Mouse (Mus musculus): ENCODE data around the gene Car9.

Gene Car9

GRCm38 (mm10) chr4:43493846-43494240 lies 12.9 kb upstream of the Car9 start:
- DNase-seq (ENCODE audit: low spot score): no peak

- no peak for DNase-seq (ENCODE audit: low spot score)
These were observed 10.2 kb upstream of the Car9 start for GRCm38 (mm10) chr4:43496587-43496986.

DNA sequence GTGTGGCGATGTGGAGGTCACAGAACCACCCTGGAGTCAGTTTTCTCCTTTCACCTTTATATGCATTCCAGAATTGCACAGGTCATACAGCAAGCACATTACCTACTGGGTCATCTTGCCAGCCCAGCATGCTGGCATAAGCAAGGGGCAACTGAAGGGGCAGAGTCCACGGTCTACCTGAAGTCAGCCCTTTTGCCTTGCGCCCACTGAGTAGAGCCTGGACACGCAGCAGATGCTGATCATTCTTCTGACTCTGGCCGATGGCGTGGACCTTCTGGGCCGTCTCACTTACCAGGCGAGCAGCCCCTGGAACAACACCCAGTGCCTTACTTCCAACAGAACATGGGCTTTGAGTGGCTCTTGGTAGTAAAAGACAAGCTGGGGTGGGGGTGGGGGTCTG lies 9.4 kb upstream of the Car9 start:
- DNase-seq (ENCODE audit: low spot score): no peak

GRCm38 (mm10) chr4:43497946-43498345 lies 8.8 kb upstream of the Car9 start:
- no peak for DNase-seq (ENCODE audit: low spot score)

- no peak for DNase-seq (ENCODE audit: low spot score)
These were observed 7.8 kb upstream of the Car9 start for GRCm38 (mm10) chr4:43498983-43499382.

DNA sequence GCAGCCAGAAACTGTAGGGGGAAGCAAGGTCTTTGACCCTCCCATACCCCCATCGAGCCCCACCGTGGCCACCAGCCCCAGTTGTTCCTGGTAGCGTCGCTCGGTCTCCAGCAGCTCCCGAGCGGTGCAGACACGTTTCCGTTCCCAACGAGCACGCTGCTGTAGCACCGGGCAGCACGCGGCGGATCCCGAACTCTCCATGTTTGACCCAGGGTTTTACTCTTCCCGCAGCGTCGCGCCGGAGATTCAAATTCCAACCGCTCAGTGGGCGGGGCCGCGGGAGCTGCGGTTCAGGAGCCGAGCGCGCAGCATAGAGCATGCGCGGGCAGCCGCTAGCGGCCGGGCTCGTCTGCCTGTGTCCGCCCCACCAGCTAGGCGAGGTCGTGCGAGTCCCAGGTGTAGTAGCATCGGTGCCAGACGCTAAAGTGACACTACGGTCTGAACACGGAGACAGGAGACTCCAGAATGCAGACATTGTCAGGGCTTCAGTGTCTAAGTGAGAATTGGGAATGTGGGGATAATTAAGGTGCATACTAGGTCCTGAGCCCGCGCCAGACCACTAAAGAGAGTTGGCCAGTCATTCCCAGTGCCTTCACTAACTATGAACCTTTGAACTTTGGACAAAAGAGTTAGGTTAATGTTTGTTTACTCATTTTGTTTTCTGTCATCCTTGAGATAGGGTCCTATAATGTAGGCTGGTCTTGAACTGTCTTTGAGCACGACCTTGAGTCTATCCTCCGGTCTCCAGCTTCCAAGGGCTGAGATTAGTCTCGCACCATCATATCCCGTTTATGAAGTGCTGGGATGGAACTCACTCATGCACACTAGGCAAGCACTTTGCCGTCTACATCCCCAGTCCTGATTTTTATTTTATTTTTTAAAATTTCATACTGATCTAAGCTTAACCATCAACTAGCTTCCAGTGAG lies 7.1 kb upstream of the Car9 start, which contains the start of gene Arhgef39:
Gene Arhgef39 (minus strand): TSS at position 289 of the 927 bp plus-strand sequence.
- peak; percentile 80 for DNase-seq (ENCODE audit: low spot score)

GRCm38 (mm10) chr4:43503041-43503440 lies 3.7 kb upstream of the Car9 start:
- DNase-seq (ENCODE audit: low spot score): no peak

DNA sequence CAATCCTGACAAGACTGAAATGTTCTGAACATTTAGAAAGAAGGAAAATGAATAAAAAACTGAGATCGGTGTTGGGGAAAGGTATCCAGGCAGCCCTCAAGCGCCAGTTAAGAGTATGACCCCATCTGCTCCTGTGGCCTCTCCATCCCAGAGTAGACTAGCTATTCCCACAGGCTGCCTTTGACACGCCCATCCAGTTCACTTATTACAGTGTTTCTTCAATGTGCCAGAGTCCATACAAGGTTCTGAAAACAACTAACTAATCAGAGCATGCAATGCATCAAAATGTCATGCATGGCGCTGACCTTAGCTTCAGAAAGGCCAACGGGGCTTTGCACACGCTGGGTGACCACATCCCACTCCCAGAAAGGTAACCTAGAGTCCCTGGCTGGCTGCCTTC lies 3.3 kb upstream of the Car9 start:
- no peak for DNase-seq (ENCODE audit: low spot score)

DNA sequence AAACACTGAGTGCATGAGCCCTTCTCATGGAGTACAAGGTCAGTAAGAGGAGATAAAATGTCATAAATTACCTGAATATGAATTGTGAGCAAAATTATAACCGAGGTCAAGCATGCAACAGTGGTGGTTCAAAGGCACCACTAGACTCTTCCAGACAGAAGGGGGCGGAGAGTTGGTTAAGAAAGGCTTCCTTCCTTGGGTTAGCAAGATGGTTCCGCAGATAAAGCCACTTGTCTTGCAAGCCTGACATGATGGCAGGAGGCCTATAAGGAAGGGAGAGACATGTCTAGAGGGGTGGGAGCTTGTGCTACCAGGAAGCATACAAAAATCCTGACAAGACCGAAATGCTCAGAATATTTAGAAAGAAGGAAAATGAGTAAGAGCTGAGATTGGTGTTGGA lies 2.5 kb upstream of the Car9 start:
- DNase-seq (ENCODE audit: low spot score): no peak

GRCm38 (mm10) chr4:43506074-43506473 lies 692 bp upstream of the Car9 start:
- no peak for DNase-seq (ENCODE audit: low spot score)

- peak; percentile 26 for DNase-seq (ENCODE audit: low spot score)
These were observed 1.3 kb downstream of the Car9 start for GRCm38 (mm10) chr4:43507938-43508665.

DNA sequence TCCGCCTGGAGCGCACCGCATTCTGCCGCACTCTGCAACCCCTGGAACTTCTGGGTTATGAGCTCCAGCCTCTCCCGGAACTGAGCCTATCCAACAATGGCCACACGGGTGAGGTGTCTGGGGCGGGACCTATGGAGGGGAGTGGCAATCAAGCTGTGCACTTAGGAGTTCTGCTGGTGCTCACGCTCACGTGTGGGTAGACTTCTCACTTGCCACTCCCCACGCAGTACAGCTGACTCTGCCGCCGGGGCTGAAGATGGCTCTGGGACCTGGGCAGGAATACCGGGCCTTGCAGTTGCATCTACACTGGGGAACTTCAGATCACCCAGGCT lies 1.9 kb downstream of the Car9 start:
- peak; percentile 82 for DNase-seq (ENCODE audit: low spot score)

DNA sequence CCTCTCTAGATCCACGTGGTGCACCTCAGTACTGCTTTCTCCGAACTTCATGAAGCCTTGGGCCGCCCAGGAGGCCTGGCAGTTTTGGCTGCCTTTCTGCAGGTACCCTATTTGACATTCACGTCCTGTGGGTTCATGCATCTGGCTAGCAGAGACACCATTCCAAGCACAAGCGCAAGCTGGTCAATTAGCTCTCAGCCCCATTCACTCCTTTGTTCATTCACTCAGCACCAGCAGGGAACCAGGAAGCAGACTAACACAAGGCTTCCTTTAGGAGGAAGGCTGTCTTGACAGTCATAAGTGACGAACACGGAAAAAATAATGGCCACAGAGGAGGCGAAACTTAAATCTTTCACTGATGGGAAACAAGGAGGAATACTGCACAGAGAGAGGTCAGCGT lies 2.3 kb downstream of the Car9 start:
- DNase-seq (ENCODE audit: low spot score): no peak

DNA sequence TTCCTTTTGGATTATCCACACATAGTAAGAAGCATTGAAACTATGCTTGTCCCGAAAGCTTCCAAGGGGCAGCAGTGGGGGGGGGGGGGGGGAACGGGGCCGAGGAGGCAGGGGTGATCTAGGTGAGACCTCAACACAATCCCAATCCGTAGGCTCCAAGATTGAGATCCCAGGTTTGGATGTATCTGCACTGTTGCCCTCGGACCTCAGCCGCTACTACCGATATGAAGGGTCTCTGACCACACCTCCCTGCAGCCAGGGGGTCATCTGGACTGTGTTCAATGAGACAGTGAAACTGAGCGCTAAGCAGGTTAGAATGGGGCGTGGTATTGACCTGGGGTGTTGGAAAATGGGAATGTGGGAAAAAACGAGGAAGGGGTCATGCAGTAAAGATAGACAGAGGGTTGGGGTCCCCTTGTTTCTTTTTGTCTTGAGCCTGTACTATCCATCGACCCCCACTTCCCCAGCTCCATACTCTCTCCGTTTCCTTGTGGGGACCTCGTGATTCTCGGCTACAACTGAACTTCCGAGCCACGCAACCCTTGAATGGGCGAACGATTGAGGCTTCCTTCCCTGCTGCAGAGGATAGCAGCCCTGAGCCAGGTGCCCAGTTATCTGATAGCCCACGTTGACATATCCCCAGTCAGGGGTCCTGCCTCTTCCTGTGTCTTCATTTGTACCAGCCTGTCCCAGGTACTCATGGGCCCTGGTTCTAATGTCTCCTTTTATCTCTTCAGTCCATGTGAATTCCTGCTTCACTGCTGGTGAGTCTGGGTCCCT lies 5.1 kb downstream of the Car9 start:
- DNase-seq (ENCODE audit: low spot score): no peak

DNA sequence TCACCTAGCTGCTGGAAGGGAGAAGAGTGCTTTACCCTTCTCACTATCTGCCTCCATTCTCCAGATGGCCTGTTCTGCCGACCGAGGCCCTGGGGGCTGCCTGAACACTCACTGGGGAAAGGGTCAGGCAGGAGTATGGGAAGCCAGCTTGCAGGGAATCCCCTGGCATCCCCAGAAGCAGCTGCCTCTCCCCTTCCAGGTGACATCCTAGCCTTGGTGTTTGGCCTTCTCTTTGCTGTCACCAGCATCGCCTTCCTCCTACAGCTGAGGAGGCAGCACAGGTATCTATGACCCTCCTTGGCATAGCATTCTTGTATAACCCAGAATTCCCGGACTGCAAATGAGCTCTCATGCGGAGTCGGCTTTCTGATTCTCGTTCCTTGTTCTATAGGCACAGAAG lies 5.9 kb downstream of the Car9 start:
- no peak for DNase-seq (ENCODE audit: low spot score)

GRCm38 (mm10) chr4:43513300-43513699 lies 6.5 kb downstream of the Car9 start:
- no peak for DNase-seq (ENCODE audit: low spot score)

DNA sequence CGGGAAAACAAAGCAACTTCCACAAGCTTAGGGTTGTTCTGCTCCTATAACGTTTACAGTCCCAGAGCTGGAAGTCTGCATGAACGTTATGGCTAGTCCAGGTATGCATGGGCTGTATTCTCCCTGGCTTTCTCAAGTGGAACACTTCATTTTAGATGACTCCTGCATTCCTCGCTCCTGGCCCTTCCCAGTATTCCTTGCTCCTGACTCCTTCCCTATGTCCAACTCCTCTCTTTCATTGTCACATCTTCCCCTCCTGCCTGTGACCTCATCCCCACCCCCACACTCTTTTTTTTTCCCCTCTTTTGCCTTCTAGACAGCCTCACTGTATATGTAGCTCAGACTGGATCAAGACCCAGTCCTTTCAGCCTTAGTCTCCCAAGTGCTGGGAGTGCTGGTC lies 7.0 kb downstream of the Car9 start:
- no peak for DNase-seq (ENCODE audit: low spot score)

- no peak for DNase-seq (ENCODE audit: low spot score)
These were observed 9.3 kb downstream of the Car9 start for GRCm38 (mm10) chr4:43515764-43516708.

GRCm38 (mm10) chr4:43519551-43519950 lies 12.8 kb downstream of the Car9 start:
- no peak for DNase-seq (ENCODE audit: low spot score)

- peak; percentile 90 for DNase-seq (ENCODE audit: low spot score)
These were observed 13.2 kb downstream of the Car9 start for GRCm38 (mm10) chr4:43519956-43520355.

DNA sequence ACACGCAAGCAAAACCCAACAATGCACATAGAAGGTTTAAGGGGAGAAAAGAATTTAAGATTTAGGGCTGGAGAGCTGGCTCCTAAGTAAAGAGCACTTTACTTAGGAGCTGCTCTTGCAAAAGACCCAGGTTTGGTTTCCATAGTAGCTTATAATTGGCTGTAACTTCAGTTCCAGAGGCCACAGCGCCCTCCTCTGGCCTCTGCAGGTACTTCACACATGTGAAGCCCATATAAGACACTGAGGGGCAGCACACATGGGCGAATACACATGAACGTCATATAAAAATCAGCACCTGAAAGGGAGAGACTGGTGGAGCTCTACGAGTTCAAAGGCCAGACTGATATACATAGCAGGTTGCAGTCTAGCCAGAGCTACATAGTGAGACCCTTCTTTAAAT lies 21.1 kb downstream of the Car9 start:
- no peak for DNase-seq (ENCODE audit: low spot score)

Data from lung, postnatal 25 days (tissue).